Mouse (Mus musculus) stomach, embryonic 14.5 days (tissue): ENCODE data around the gene Scfd2. TPM values are rescaled to one million over a fixed set of nuclear protein-coding genes. Genes with fewer than 3 reads are reported as not detected.

ENCODE experiments used
- ATAC-seq: fragments of 200-750 bp; cut with Nextera tagmentation; 2 replicates; pipeline ENCODE4 v1.8.0; 2017; ENCODE audit warnings: low read depth, moderate TSS enrichment; ENCODE audit not compliant: insufficient number of reproducible peaks, insufficient read depth, low FRiP score
- H3K27ac ChIP-seq: fragments of 300-500 bp; sonication (generic); 2 replicates; pipeline ENCODE4 v1.5.1; 2014; ENCODE audit warnings: mild to moderate bottlenecking, low read length, moderate library complexity, mixed read lengths
- H3K27me3 ChIP-seq: fragments of 300-500 bp; sonication (generic); 2 replicates; pipeline ENCODE4 v1.6.1; 2014; ENCODE audit warnings: low read length, control low read depth, mixed read lengths; ENCODE audit not compliant: control insufficient read depth, insufficient read depth
- H3K36me3 ChIP-seq: fragments of 300-500 bp; sonication (generic); 2 replicates; pipeline ENCODE4 v1.6.1; 2014; ENCODE audit warnings: mild to moderate bottlenecking, control low read depth, low read length, moderate library complexity, mixed read lengths; ENCODE audit not compliant: control insufficient read depth, insufficient read depth
- H3K4me1 ChIP-seq: fragments of 300-500 bp; sonication (generic); 2 replicates; pipeline ENCODE4 v1.6.1; 2014; ENCODE audit warnings: low read length, control low read depth, mixed read lengths; ENCODE audit not compliant: control insufficient read depth, insufficient read depth
- H3K4me2 ChIP-seq: fragments of 300-500 bp; sonication (generic); replicated peaks from 2 replicates; pipeline ENCODE4 v1.6.1; 2014; ENCODE audit warnings: low read depth, low read length, control low read depth
- H3K4me3 ChIP-seq: fragments of 300-500 bp; sonication (generic); 2 replicates; pipeline ENCODE4 v1.5.1; 2014; ENCODE audit warnings: low read depth, low read length, control low read depth
- H3K9ac ChIP-seq: fragments of 300-500 bp; sonication (generic); replicated peaks from 2 replicates; pipeline ENCODE4 v1.6.1; 2014; ENCODE audit warnings: low read depth, mild to moderate bottlenecking, control low read depth, low read length, moderate library complexity, mixed read lengths
- H3K9me3 ChIP-seq: fragments of 300-500 bp; sonication (generic); 2 replicates; pipeline ENCODE4 v1.6.1; 2016; ENCODE audit warnings: low read depth, low read length, control low read depth; ENCODE audit not compliant: control insufficient read depth
- WGBS: fragments of 180-500 bp; shearing (Covaris S2); extraction: QIAGEN DNeasy Blood & Tissue Kit; methylation state at CpG from one replicate; pipeline ENCODE4 v1.1.7; 2014; 5-methylcytosine and 5-hydroxymethylcytosine counted together
- polyA plus RNA-seq: library from polyadenylated mRNA; unstranded; fragments of >200 nt; fragmentation: Nextera tagmentation; extraction: Ambion mirVana; gene quantifications from 2 replicates; pipeline ENCODE4 v1.2.1, GENCODE M21; 2014

Gene Scfd2
- polyA plus RNA-seq, 1 experiment from 2014 or later: 15.0 TPM

- Histone ChIP-seq H3K27ac (no peak overlapping the region), H3K4me2 (no peak overlapping the region), H3K9ac (no peak overlapping the region), H3K9me3 (peaks cover 3% of the 10 kb centered on the region; the same call in 1 of the 2 replicates), H3K4me1 (peaks cover 34% of the 10 kb centered on the region), H3K4me3 (no peak overlapping the region), H3K36me3 (no peaks in the 10 kb centered on the region), H3K27me3 (no peaks in the 10 kb centered on the region)
- WGBS: 73% methylated on average over 6 of the region's 6 CpGs
- ATAC-seq: no peak
These were observed 372.5 kb downstream of the Scfd2 start for GRCm38 (mm10) chr5:74158929-74159632.

GRCm38 (mm10) chr5:74155860-74156351, 375.7 kb downstream of the Scfd2 start:
- Histone ChIP-seq H3K4me3 (no peak overlapping the region), H3K4me2 (no peak overlapping the region), H3K27me3 (no peaks in the 10 kb centered on the region), H3K27ac (no peak overlapping the region), H3K9me3 (peaks cover 3% of the 10 kb centered on the region; the same call in 1 of the 2 replicates), H3K36me3 (no peaks in the 10 kb centered on the region), H3K9ac (no peak overlapping the region), H3K4me1 (peaks cover 16% of the 10 kb centered on the region; the same call in 1 of the 2 replicates)
- no peak for ATAC-seq
- 51% methylated on average over 7 of the region's 7 CpGs for WGBS

Other genes with a start within 250 kb of the Scfd2 start
- gene Fip1l1, start 3.7 kb upstream of the Scfd2 start, polyA plus RNA-seq: 88.6 and 89.0 TPM in 2 replicates
- 4.9 and 5.9 TPM in 2 replicates for gene Lnx1, start 171.2 kb upstream of the Scfd2 start, polyA plus RNA-seq